Mouse (Mus musculus) stomach, embryonic 16.5 days (tissue): ENCODE data around the gene Epha2. TPM values are rescaled to one million over a fixed set of nuclear protein-coding genes. Genes with fewer than 3 reads are reported as not detected.

Source experiments
- ATAC-seq: fragments of 200-750 bp; cut with Nextera tagmentation; 2 replicates; pipeline ENCODE4 v1.8.0; 2017; ENCODE audit warnings: moderate number of reproducible peaks, moderate TSS enrichment; ENCODE audit not compliant: insufficient read depth, low FRiP score
- H3K27ac ChIP-seq: fragments of 300-500 bp; sonication (generic); 2 replicates; pipeline ENCODE4 v1.5.1; 2014; ENCODE audit warnings: low read length
- H3K27me3 ChIP-seq: fragments of 300-500 bp; sonication (generic); 2 replicates; pipeline ENCODE4 v1.6.1; 2014; ENCODE audit warnings: low read length, control low read depth, mixed read lengths; ENCODE audit not compliant: control insufficient read depth, insufficient read depth
- H3K36me3 ChIP-seq: fragments of 300-500 bp; sonication (generic); 2 replicates; pipeline ENCODE4 v1.6.1; 2014; ENCODE audit warnings: low read length; ENCODE audit not compliant: control insufficient read depth, insufficient read depth
- H3K4me1 ChIP-seq: fragments of 300-500 bp; sonication (generic); 2 replicates; pipeline ENCODE4 v1.6.1; 2014; ENCODE audit warnings: low read length, control low read depth, mixed read lengths; ENCODE audit not compliant: control insufficient read depth, insufficient read depth
- H3K4me2 ChIP-seq: fragments of 300-500 bp; sonication (generic); 2 replicates; pipeline ENCODE4 v1.6.1; 2014; ENCODE audit warnings: low read depth, low read length, mixed read lengths
- H3K4me3 ChIP-seq: fragments of 300-500 bp; sonication (generic); replicated peaks from 2 replicates; pipeline ENCODE4 v1.5.1; 2014; ENCODE audit warnings: mild to moderate bottlenecking, low read length
- H3K9ac ChIP-seq: fragments of 300-500 bp; sonication (generic); 2 replicates; pipeline ENCODE4 v1.6.1; 2014; ENCODE audit warnings: low read length
- H3K9me3 ChIP-seq: fragments of 300-500 bp; sonication (generic); replicated peaks from 2 replicates; pipeline ENCODE4 v1.6.1; 2016; ENCODE audit warnings: low read length, control low read depth; ENCODE audit not compliant: control insufficient read depth
- WGBS: fragments of 180-500 bp; shearing (Covaris S2); extraction: QIAGEN DNeasy Blood & Tissue Kit; methylation state at CpG from one replicate; pipeline ENCODE4 v1.1.7; 2014; 5-methylcytosine and 5-hydroxymethylcytosine counted together
- polyA plus RNA-seq: library from polyadenylated mRNA; unstranded; fragments of >200 nt; fragmentation: Nextera tagmentation; extraction: Ambion mirVana; gene quantifications from 2 replicates; pipeline ENCODE4 v1.2.1, GENCODE M21; 2015

Epha2 gene
- polyA plus RNA-seq, 1 experiment from 2014 or later = 9.5 TPM

- peak overlapping the region; percentile 87 for H3K4me2 ChIP-seq
- H3K4me3 ChIP-seq = peak overlapping the region; percentile 76
- H3K27ac ChIP-seq = peak overlapping the region; percentile 33; the same call in 1 of the 2 replicates
- no peak for ATAC-seq
- H3K4me1 ChIP-seq = peaks cover 31% of the 10 kb centered on the region
- no peaks in the 10 kb centered on the region for H3K9me3 ChIP-seq
- WGBS = 56% methylated on average over 7 of the region's 7 CpGs
- H3K36me3 ChIP-seq = no peaks in the 10 kb centered on the region
- H3K27me3 ChIP-seq = peaks cover 5% of the 10 kb centered on the region; the same call in 1 of the 2 replicates
- peak overlapping the region; percentile 90 for H3K9ac ChIP-seq
Observed at GRCm38 (mm10) chr4:141303402-141304222, 2.6 kb downstream of the Epha2 start.

DNA sequence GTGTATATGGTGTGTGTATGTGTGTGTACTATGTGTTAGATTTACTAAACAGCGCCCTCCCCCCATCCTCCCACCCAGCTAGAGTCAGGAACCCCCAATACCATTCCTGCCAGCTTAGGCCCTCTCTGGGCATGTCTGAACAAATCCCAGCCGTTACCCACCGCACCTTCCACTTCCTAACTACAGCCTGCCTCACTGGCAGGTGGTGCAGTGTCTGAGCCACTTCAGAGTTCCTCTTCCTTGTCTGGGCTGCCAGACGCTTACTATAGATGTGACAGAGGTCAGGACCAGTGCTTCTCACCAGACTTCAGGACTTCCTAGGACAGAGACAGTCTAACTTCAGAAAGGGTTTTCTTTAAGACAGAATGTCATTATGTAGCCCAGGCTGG, 3.2 kb downstream of the Epha2 start:
- no peak overlapping the region for H3K9ac ChIP-seq
- peaks cover 5% of the 10 kb centered on the region; the same call in 1 of the 2 replicates for H3K27me3 ChIP-seq
- H3K27ac ChIP-seq = no peak overlapping the region
- WGBS = 74% methylated on average over 4 of the region's 4 CpGs
- peaks cover 31% of the 10 kb centered on the region for H3K4me1 ChIP-seq
- H3K9me3 ChIP-seq = no peaks in the 10 kb centered on the region
- H3K4me2 ChIP-seq = peak overlapping the region; percentile 87
- no peak for ATAC-seq
- peak overlapping the region; percentile 76 for H3K4me3 ChIP-seq
- H3K36me3 ChIP-seq = no peaks in the 10 kb centered on the region

GRCm38 (mm10) chr4:141306057-141306456, 5.0 kb downstream of the Epha2 start:
- ATAC-seq = no peak
- H3K4me3 ChIP-seq = no peak overlapping the region
- WGBS = 54% methylated on average over 8 of the region's 8 CpGs
- no peak overlapping the region for H3K27ac ChIP-seq
- H3K9ac ChIP-seq = peak overlapping the region; percentile 23; the same call in 1 of the 2 replicates
- H3K4me2 ChIP-seq = 0 out of 2 replicates have a peak overlapping the region, but pooled peaks have one; percentile 4
- H3K27me3 ChIP-seq = peaks cover 5% of the 10 kb centered on the region; the same call in 1 of the 2 replicates
- H3K36me3 ChIP-seq = no peaks in the 10 kb centered on the region
- H3K4me1 ChIP-seq = peaks cover 47% of the 10 kb centered on the region
- H3K9me3 ChIP-seq = no peaks in the 10 kb centered on the region

DNA sequence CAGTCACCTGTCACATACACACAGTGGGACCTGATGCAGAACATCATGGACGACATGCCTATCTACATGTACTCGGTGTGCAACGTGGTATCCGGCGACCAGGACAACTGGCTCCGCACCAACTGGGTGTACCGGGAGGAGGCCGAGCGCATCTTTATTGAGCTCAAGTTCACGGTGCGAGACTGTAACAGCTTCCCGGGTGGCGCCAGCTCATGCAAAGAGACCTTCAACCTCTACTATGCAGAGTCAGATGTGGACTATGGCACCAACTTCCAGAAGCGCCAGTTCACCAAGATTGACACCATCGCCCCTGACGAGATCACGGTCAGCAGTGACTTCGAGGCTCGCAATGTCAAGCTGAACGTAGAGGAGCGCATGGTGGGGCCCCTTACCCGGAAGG, 7.3 kb downstream of the Epha2 start:
- H3K9ac ChIP-seq = no peak overlapping the region
- H3K27ac ChIP-seq = no peak overlapping the region
- no peak for ATAC-seq
- H3K4me2 ChIP-seq = no peak overlapping the region
- 94% methylated on average over 22 of the region's 22 CpGs for WGBS
- H3K4me1 ChIP-seq = peaks cover 61% of the 10 kb centered on the region
- H3K36me3 ChIP-seq = no peaks in the 10 kb centered on the region
- no peaks in the 10 kb centered on the region for H3K27me3 ChIP-seq
- H3K4me3 ChIP-seq = no peak overlapping the region
- no peaks in the 10 kb centered on the region for H3K9me3 ChIP-seq

- H3K27ac ChIP-seq = peak overlapping the region; percentile 68; the same call in 1 of the 2 replicates
- WGBS = 91% methylated on average over 34 of the region's 34 CpGs
- no peak for ATAC-seq
- H3K4me1 ChIP-seq = peaks cover 63% of the 10 kb centered on the region
- peak overlapping the region; percentile 34; the same call in 1 of the 2 replicates for H3K9ac ChIP-seq
- no peaks in the 10 kb centered on the region for H3K9me3 ChIP-seq
- no peak overlapping the region for H3K4me3 ChIP-seq
- H3K27me3 ChIP-seq = no peaks in the 10 kb centered on the region
- H3K36me3 ChIP-seq = no peaks in the 10 kb centered on the region
- no peak overlapping the region for H3K4me2 ChIP-seq
Observed at GRCm38 (mm10) chr4:141308857-141309772, 8.1 kb downstream of the Epha2 start.

DNA sequence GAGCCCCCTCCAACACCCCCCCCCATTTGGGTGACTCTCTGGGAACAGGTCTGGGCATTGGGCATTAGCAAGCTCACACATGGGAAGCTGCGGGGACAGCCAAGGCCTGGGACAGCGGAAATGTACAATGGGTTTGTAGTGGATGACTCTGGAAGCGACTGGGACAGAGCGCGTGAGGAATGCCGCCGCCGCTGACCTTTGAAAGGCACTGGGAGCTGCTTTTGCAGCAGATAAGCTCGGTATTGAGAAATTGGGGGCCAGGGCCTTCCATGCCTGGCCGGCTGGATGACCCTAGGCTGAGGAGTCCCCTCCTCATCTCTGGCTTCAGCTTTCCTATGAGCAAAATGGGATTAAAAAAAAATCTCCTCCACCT, 8.7 kb downstream of the Epha2 start:
- Histone ChIP-seq H3K4me1 (peaks cover 62% of the 10 kb centered on the region), H3K27me3 (no peaks in the 10 kb centered on the region), H3K9me3 (no peaks in the 10 kb centered on the region), H3K4me2 (no peak overlapping the region), H3K4me3 (no peak overlapping the region), H3K27ac (peak overlapping the region; percentile 68), H3K9ac (peak overlapping the region; percentile 34; the same call in 1 of the 2 replicates), H3K36me3 (no peaks in the 10 kb centered on the region)
- no peak for ATAC-seq
- 42% methylated on average over 10 of the region's 10 CpGs for WGBS

DNA sequence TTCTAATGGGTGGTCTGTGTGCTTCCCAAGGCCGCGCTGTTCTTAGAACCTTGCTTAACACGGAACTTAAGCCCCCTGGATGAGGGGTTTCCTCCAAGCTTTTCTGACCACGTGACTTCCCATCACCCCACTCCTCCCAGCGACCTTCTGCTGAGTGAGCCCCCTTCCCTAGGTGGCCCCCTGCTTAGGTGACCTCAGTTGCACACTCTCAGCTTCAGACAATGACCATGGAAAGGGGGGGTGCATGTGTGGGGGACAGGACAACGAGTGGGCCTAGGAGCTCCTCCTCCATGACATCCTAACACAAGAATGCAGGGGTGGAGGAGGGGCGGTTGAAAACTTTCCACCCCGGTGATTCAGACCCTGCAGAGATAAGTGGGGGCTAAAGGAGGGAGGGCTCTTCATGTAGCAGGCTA, 9.2 kb downstream of the Epha2 start:
- peak; percentile 45; the same call in 1 of the 2 replicates for ATAC-seq
- Histone ChIP-seq H3K9me3 (no peaks in the 10 kb centered on the region), H3K36me3 (no peaks in the 10 kb centered on the region), H3K9ac (no peak overlapping the region; the same call in 1 of the 2 replicates), H3K4me2 (peak overlapping the region; percentile 8; the same call in 1 of the 2 replicates), H3K27me3 (no peaks in the 10 kb centered on the region), H3K4me3 (no peak overlapping the region), H3K4me1 (peaks cover 62% of the 10 kb centered on the region), H3K27ac (peak overlapping the region; percentile 68)
- 16% methylated on average over 8 of the region's 8 CpGs for WGBS

DNA sequence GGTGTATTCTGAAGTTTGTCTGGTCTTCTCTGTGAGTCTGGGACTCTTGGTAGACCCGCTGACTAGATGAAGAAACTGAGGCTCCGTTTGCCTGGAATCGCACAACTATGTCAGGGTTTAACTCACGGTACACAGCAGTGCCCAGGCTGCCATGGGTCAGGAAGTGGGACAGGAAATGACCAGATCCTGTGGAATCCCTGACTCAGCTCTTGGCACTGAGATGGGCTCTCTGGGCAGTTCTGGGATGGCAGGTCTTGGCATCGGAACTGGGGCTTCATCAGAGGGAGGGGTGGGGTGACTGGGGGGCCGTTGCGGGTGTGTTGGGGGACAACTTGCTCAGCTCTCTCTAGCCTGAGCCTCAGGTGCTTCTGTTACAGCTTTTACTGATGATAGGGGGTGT, 10.0 kb downstream of the Epha2 start:
- no peaks in the 10 kb centered on the region for H3K9me3 ChIP-seq
- peaks cover 55% of the 10 kb centered on the region for H3K4me1 ChIP-seq
- H3K4me3 ChIP-seq = no peak overlapping the region
- ATAC-seq = no peak
- 67% methylated on average over 7 of the region's 7 CpGs for WGBS
- 0 out of 2 replicates have a peak overlapping the region, but pooled peaks have one; percentile 8 for H3K4me2 ChIP-seq
- no peaks in the 10 kb centered on the region for H3K27me3 ChIP-seq
- H3K9ac ChIP-seq = 0 out of 2 replicates have a peak overlapping the region, but pooled peaks have one; percentile 7
- H3K27ac ChIP-seq = peak overlapping the region; percentile 68
- H3K36me3 ChIP-seq = no peaks in the 10 kb centered on the region
